Mouse (Mus musculus) hindbrain, embryonic 13.5 days (tissue): ENCODE measurements around the gene Bnip3. TPM values are rescaled to one million over a fixed set of nuclear protein-coding genes. Genes with fewer than 3 reads are reported as not detected.
A peak's percentile ranks its signal among the peaks of the same experiment; 100 is the strongest.

ENCODE experiments used
- ATAC-seq: fragments of 200-750 bp; cut with Nextera tagmentation; 2 replicates; pipeline ENCODE4 v1.8.0; 2017; ENCODE audit warnings: moderate TSS enrichment; ENCODE audit not compliant: low FRiP score
- H3K27ac ChIP-seq: fragments of 300-500 bp; sonication (generic); 2 replicates; pipeline ENCODE4 v1.5.1; 2015; ENCODE audit warnings: inconsistent platforms, mild to moderate bottlenecking, moderate library complexity
- H3K27me3 ChIP-seq: fragments of 300-500 bp; sonication (generic); 2 replicates; pipeline ENCODE4 v1.6.1; 2015; ENCODE audit warnings: mild to moderate bottlenecking, inconsistent platforms
- H3K36me3 ChIP-seq: fragments of 300-500 bp; sonication (generic); 2 replicates; pipeline ENCODE4 v1.6.1; 2015; ENCODE audit warnings: mild to moderate bottlenecking, inconsistent platforms
- H3K4me1 ChIP-seq: fragments of 300-500 bp; sonication (generic); replicated peaks from 2 replicates; pipeline ENCODE4 v1.6.1; 2015; ENCODE audit warnings: inconsistent platforms
- H3K4me2 ChIP-seq: fragments of 300-500 bp; sonication (generic); 2 replicates; pipeline ENCODE4 v1.6.1; 2015; ENCODE audit warnings: inconsistent platforms, mild to moderate bottlenecking, moderate library complexity
- H3K4me3 ChIP-seq: fragments of 300-500 bp; sonication (generic); 2 replicates; pipeline ENCODE4 v1.5.1; 2015; ENCODE audit warnings: mild to moderate bottlenecking, inconsistent platforms
- H3K9ac ChIP-seq: fragments of 300-500 bp; sonication (generic); 2 replicates; pipeline ENCODE4 v1.6.1; 2015; ENCODE audit warnings: mild to moderate bottlenecking, inconsistent platforms
- H3K9me3 ChIP-seq: fragments of 300-500 bp; sonication (generic); 2 replicates; pipeline ENCODE4 v1.6.1; 2016; ENCODE audit warnings: inconsistent platforms
- WGBS: fragments of 180-500 bp; shearing (Covaris S2); methylation state at CpG from one replicate; pipeline ENCODE4 v1.1.7; 2015; 5-methylcytosine and 5-hydroxymethylcytosine counted together
- polyA plus RNA-seq: library from polyadenylated mRNA; unstranded; fragments of >200 nt; fragmentation: Nextera tagmentation; extraction: Ambion mirVana; gene quantifications from 2 replicates; pipeline ENCODE4 v1.2.1, GENCODE M21; 2015

The Bnip3 gene
- polyA plus RNA-seq, 1 experiment from 2014 or later, result 89.9 TPM

- Histone ChIP-seq H3K27ac (no peak overlapping the region), H3K9ac (peak overlapping the region; percentile 26), H3K27me3 (no peaks in the 10 kb centered on the region), H3K9me3 (no peaks in the 10 kb centered on the region), H3K4me1 (peaks cover 44% of the 10 kb centered on the region), H3K36me3 (peaks cover 47% of the 10 kb centered on the region), H3K4me3 (no peak overlapping the region), H3K4me2 (no peak overlapping the region)
- no peak for ATAC-seq
Measured at GRCm38 (mm10) chr7:138850083-138850482, 59.2 kb downstream of the Bnip3 start.

GRCm38 (mm10) chr7:138848028-138848920 is 61.0 kb downstream of the Bnip3 start:
- peak overlapping the region; percentile 82 for H3K4me2 ChIP-seq
- no peak overlapping the region for H3K27ac ChIP-seq
- peak overlapping the region; percentile 98 for H3K4me3 ChIP-seq
- peaks cover 34% of the 10 kb centered on the region for H3K36me3 ChIP-seq
- 80% methylated on average over 7 of the region's 7 CpGs for WGBS
- no peak for ATAC-seq
- H3K9me3 ChIP-seq, result no peaks in the 10 kb centered on the region
- H3K4me1 ChIP-seq, result peaks cover 58% of the 10 kb centered on the region
- H3K9ac ChIP-seq, result no peak overlapping the region
- H3K27me3 ChIP-seq, result no peaks in the 10 kb centered on the region

- Histone ChIP-seq H3K4me1 (peaks cover 66% of the 10 kb centered on the region), H3K9me3 (no peaks in the 10 kb centered on the region), H3K27me3 (no peaks in the 10 kb centered on the region), H3K27ac (peak overlapping the region; percentile 96), H3K4me2 (peak overlapping the region; percentile 82), H3K4me3 (peak overlapping the region; percentile 98), H3K9ac (peak overlapping the region; percentile 98), H3K36me3 (peaks cover 26% of the 10 kb centered on the region)
- 47% methylated on average over 13 of the region's 13 CpGs for WGBS
- ATAC-seq, result no peak
Measured at GRCm38 (mm10) chr7:138847316-138848027, 61.8 kb downstream of the Bnip3 start.

GRCm38 (mm10) chr7:138846502-138846991 is 62.8 kb downstream of the Bnip3 start:
- peak overlapping the region; percentile 82 for H3K4me2 ChIP-seq
- no peaks in the 10 kb centered on the region for H3K9me3 ChIP-seq
- peak overlapping the region; percentile 98 for H3K4me3 ChIP-seq
- peak; percentile 80 for ATAC-seq
- H3K4me1 ChIP-seq, result peaks cover 73% of the 10 kb centered on the region
- peak overlapping the region; percentile 98 for H3K9ac ChIP-seq
- peak overlapping the region; percentile 96 for H3K27ac ChIP-seq
- under 1% methylated on average over 51 of the region's 61 CpGs for WGBS
- no peaks in the 10 kb centered on the region for H3K27me3 ChIP-seq
- peaks cover 17% of the 10 kb centered on the region; the same call in 1 of the 2 replicates for H3K36me3 ChIP-seq

GRCm38 (mm10) chr7:138845544-138846391 is 63.6 kb downstream of the Bnip3 start, which contains the start of the genes Ppp2r2d and Mapk1ip1:
Gene Ppp2r2d, plus strand, starts transcription at chr7:138846079.
Gene Mapk1ip1, minus strand, starts transcription at chr7:138846273.
- Histone ChIP-seq H3K4me2 (peak within 1 kb of the TSS; percentile 82), H3K4me3 (peak within 1 kb of the TSS; percentile 98), H3K9me3 (no peaks in the 10 kb centered on the region), H3K9ac (peak within 1 kb of the TSS; percentile 98), H3K4me1 (peaks cover 75% of the 10 kb centered on the region), H3K27ac (peak within 1 kb of the TSS; percentile 96), H3K27me3 (no peaks in the 10 kb centered on the region), H3K36me3 (peaks cover 15% of the 10 kb centered on the region; the same call in 1 of the 2 replicates)
- under 1% methylated on average over 51 of the region's 51 CpGs for WGBS
- peak; percentile 93 for ATAC-seq

GRCm38 (mm10) chr7:138845111-138845510 is 64.2 kb downstream of the Bnip3 start:
- Histone ChIP-seq H3K4me1 (peaks cover 75% of the 10 kb centered on the region), H3K4me2 (peak overlapping the region; percentile 69), H3K27me3 (no peaks in the 10 kb centered on the region), H3K9ac (peak overlapping the region; percentile 98), H3K36me3 (peaks cover 8% of the 10 kb centered on the region; the same call in 1 of the 2 replicates), H3K9me3 (no peaks in the 10 kb centered on the region), H3K27ac (peak overlapping the region; percentile 96), H3K4me3 (peak overlapping the region; percentile 98)
- no peak for ATAC-seq
- 47% methylated on average over 8 of the region's 8 CpGs for WGBS

GRCm38 (mm10) chr7:138843421-138843820 is 65.9 kb downstream of the Bnip3 start:
- no peaks in the 10 kb centered on the region for H3K9me3 ChIP-seq
- WGBS, result 92% methylated on average over 4 of the region's 4 CpGs
- peaks cover 61% of the 10 kb centered on the region for H3K4me1 ChIP-seq
- peaks cover 2% of the 10 kb centered on the region; the same call in 1 of the 2 replicates for H3K36me3 ChIP-seq
- H3K4me3 ChIP-seq, result no peak overlapping the region
- H3K9ac ChIP-seq, result 0 out of 2 replicates have a peak overlapping the region, but pooled peaks have one; percentile 98
- no peaks in the 10 kb centered on the region for H3K27me3 ChIP-seq
- no peak overlapping the region for H3K27ac ChIP-seq
- peak overlapping the region; percentile 69 for H3K4me2 ChIP-seq
- no peak for ATAC-seq

GRCm38 (mm10) chr7:138841436-138842151 is 67.7 kb downstream of the Bnip3 start:
- Histone ChIP-seq H3K27ac (peak overlapping the region; percentile 60), H3K27me3 (no peaks in the 10 kb centered on the region), H3K36me3 (peaks cover 2% of the 10 kb centered on the region), H3K4me1 (peaks cover 45% of the 10 kb centered on the region), H3K9me3 (no peaks in the 10 kb centered on the region), H3K9ac (peak overlapping the region; percentile 36; the same call in 1 of the 2 replicates), H3K4me2 (no peak overlapping the region), H3K4me3 (no peak overlapping the region)
- WGBS, result 77% methylated on average over 3 of the region's 3 CpGs
- no peak for ATAC-seq

Other genes with a start within 250 kb of the Bnip3 start
- gene Ppp2r2d, start 63.4 kb downstream of the Bnip3 start, polyA plus RNA-seq, result 76.0 and 82.5 TPM in 2 replicates
- 29.1 and 30.8 TPM in 2 replicates for gene Mapk1ip1, start 63.2 kb downstream of the Bnip3 start, polyA plus RNA-seq
- gene Jakmip3, start 31.2 kb upstream of the Bnip3 start, polyA plus RNA-seq, result 4.3 and 5.1 TPM in 2 replicates
- 265 and 280 TPM in 2 replicates for gene Dpysl4, start 176.5 kb upstream of the Bnip3 start, polyA plus RNA-seq